Mouse (Mus musculus): ENCODE data around the gene Eri3.
A peak's percentile ranks its signal among the peaks of the same experiment; 100 is the strongest.

Gene Eri3

GRCm38 (mm10) chr4:117550140-117550851 is at the start of gene Eri3:
Gene Eri3, plus strand, starts transcription at chr4:117550365.
- DNase-seq (ENCODE audit: extremely low read depth, low read depth, low spot score): peak; percentile 72

- DNase-seq (ENCODE audit: extremely low read depth, low read depth, low spot score): no peak
Measured at GRCm38 (mm10) chr4:117518246-117518645, 31.9 kb upstream of the Eri3 start.

- no peak for DNase-seq (ENCODE audit: extremely low read depth, low read depth, low spot score)
Measured at GRCm38 (mm10) chr4:117521350-117521749, 28.8 kb upstream of the Eri3 start.

GRCm38 (mm10) chr4:117525990-117526389 is 24.2 kb upstream of the Eri3 start:
- no peak for DNase-seq (ENCODE audit: extremely low read depth, low read depth, low spot score)

GRCm38 (mm10) chr4:117527116-117527899 is 22.9 kb upstream of the Eri3 start:
- DNase-seq (ENCODE audit: extremely low read depth, low read depth, low spot score): no peak

- no peak for DNase-seq (ENCODE audit: extremely low read depth, low read depth, low spot score)
Measured at GRCm38 (mm10) chr4:117527952-117528351, 22.2 kb upstream of the Eri3 start.

- DNase-seq (ENCODE audit: extremely low read depth, low read depth, low spot score): no peak
Measured at GRCm38 (mm10) chr4:117529843-117530242, 20.3 kb upstream of the Eri3 start.

GRCm38 (mm10) chr4:117535496-117536200 is 14.5 kb upstream of the Eri3 start:
- no peak for DNase-seq (ENCODE audit: extremely low read depth, low read depth, low spot score)

- no peak for DNase-seq (ENCODE audit: extremely low read depth, low read depth, low spot score)
Measured at GRCm38 (mm10) chr4:117537002-117537401, 13.2 kb upstream of the Eri3 start.

- no peak for DNase-seq (ENCODE audit: extremely low read depth, low read depth, low spot score)
Measured at GRCm38 (mm10) chr4:117539329-117539980, 10.7 kb upstream of the Eri3 start.

- no peak for DNase-seq (ENCODE audit: extremely low read depth, low read depth, low spot score)
Measured at GRCm38 (mm10) chr4:117540571-117540970, 9.6 kb upstream of the Eri3 start.

- DNase-seq (ENCODE audit: extremely low read depth, low read depth, low spot score): no peak
Measured at GRCm38 (mm10) chr4:117545448-117545847, 4.7 kb upstream of the Eri3 start.

GRCm38 (mm10) chr4:117546616-117547015 is 3.5 kb upstream of the Eri3 start:
- DNase-seq (ENCODE audit: extremely low read depth, low read depth, low spot score): no peak

- no peak for DNase-seq (ENCODE audit: extremely low read depth, low read depth, low spot score)
Measured at GRCm38 (mm10) chr4:117549576-117549975, 589 bp upstream of the Eri3 start.

GRCm38 (mm10) chr4:117551144-117552000 is 1.2 kb downstream of the Eri3 start:
- no peak for DNase-seq (ENCODE audit: extremely low read depth, low read depth, low spot score)

GRCm38 (mm10) chr4:117555495-117555894 is 5.3 kb downstream of the Eri3 start:
- no peak for DNase-seq (ENCODE audit: extremely low read depth, low read depth, low spot score)

- no peak for DNase-seq (ENCODE audit: extremely low read depth, low read depth, low spot score)
Measured at GRCm38 (mm10) chr4:117556372-117556771, 6.2 kb downstream of the Eri3 start.

- no peak for DNase-seq (ENCODE audit: extremely low read depth, low read depth, low spot score)
Measured at GRCm38 (mm10) chr4:117557068-117557645, 7.0 kb downstream of the Eri3 start.

GRCm38 (mm10) chr4:117563967-117564366 is 13.8 kb downstream of the Eri3 start:
- no peak for DNase-seq (ENCODE audit: extremely low read depth, low read depth, low spot score)

- DNase-seq (ENCODE audit: extremely low read depth, low read depth, low spot score): no peak
Measured at GRCm38 (mm10) chr4:117568846-117569245, 18.7 kb downstream of the Eri3 start.

Data from fat pad, adult 2 months (tissue).